In the genomic region with DNA sequence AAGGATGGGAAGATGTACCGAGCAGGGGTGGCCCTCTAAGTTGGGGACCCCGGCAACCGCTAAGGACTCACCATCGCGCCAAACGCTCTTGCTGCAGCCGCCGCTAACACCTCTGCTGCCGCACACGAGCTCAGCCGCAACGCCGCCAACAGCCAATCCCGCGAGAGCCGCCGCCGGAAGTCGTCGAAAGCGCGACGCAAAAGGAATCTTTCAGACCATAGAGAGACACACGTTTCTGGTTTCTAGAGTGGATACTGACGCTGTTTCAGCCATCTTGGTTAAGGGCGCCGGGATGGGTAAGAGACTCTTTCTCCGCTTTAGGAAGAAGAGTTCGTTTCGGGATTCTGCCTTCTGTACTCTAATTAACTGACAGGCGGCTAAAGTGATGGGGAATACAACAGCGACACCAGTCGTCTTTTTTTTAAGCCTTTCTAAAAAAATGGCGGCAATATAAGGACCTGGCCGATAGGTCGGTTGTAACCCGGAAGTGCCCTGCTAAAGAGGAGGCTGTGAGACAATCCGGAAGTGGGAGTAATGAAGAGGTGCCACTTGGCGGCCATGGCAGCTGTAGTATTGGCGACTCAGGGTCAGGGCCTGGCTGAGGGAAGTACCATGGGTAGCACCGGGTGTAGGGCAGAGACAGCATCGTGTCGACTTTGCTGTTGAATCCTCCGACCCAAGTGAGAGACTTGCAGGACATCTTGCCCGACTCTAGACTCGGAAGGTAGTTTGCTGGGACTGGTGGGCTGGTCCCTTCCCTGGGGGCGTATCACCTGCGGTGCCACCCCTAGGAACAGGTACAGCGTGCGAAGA, we compare ENCODE assay signal across 8 mouse cellular contexts. TPM values are rescaled to one million over a fixed set of nuclear protein-coding genes. Genes with fewer than 3 reads are reported as not detected.
DNase-seq lines count a peak whose midpoint lies in the region; ATAC-seq lines count a peak whose summit lies in the region.

A gene (plus strand): TSS at position 191 of the 813 bp plus-strand sequence.
A gene (minus strand): TSS at position 649 of the 813 bp plus-strand sequence.

- DNase-seq in B cell, adult 2 months, result peak; percentile 92
- peak; percentile 98 for DNase-seq in brain, adult 2 months (ENCODE audit: low read depth, low spot score)
- peak; percentile 97 for DNase-seq in heart, embryonic 10.5 days (ENCODE audit: low spot score)
- peak; percentile 93 for DNase-seq in liver
- peak; percentile 90 to 95 for DNase-seq in spleen, postnatal 4 days (ENCODE audit: low spot score in 2 of 2)

- peak within 1 kb of the TSS; percentile 99 for H3K4me3 ChIP-seq in heart, embryonic 10.5 days
- peak within 1 kb of the TSS; percentile 79 for H3K4me3 ChIP-seq in kidney, embryonic 15.5 days (replicated peaks)

- H3K9me3 ChIP-seq in heart, embryonic 10.5 days, result no peaks in the 10 kb centered on the region
- H3K9me3 ChIP-seq in kidney, embryonic 15.5 days (replicated peaks), result no peaks in the 10 kb centered on the region

- H3K27ac ChIP-seq in heart, embryonic 10.5 days, result peak within 1 kb of the TSS; percentile 98
- peak within 1 kb of the TSS; percentile 93 for H3K27ac ChIP-seq in kidney, embryonic 15.5 days

- peak within 1 kb of the TSS; percentile 94 for H3K9ac ChIP-seq in kidney, embryonic 15.5 days

- H3K4me2 ChIP-seq in kidney, embryonic 15.5 days, result peak within 1 kb of the TSS; percentile 81

- peaks cover 28% of the 10 kb centered on the region for H3K4me1 ChIP-seq in heart, embryonic 10.5 days
- peaks cover 29% of the 10 kb centered on the region for H3K4me1 ChIP-seq in kidney, embryonic 15.5 days

- ATAC-seq in erythroblast, adult 5-6 weeks (replicated peaks; ENCODE audit: low FRiP score, poor library complexity, severe bottlenecking), result peak; percentile 94
- peak; percentile 97 for ATAC-seq in kidney, embryonic 15.5 days (replicated peaks; ENCODE audit: low FRiP score)
- peak; percentile 94 for ATAC-seq in monocyte, adult 5-6 weeks (replicated peaks; ENCODE audit: insufficient number of reproducible peaks, low FRiP score, low TSS enrichment, poor library complexity, severe bottlenecking)

- under 1% methylated on average over 50 of the region's 50 CpGs for WGBS in heart, embryonic 10.5 days
- under 1% methylated on average over 50 of the region's 50 CpGs for WGBS in kidney, embryonic 15.5 days

- H3K36me3 ChIP-seq in heart, embryonic 10.5 days, result peaks cover 38% of the 10 kb centered on the region
- peaks cover 45% of the 10 kb centered on the region for H3K36me3 ChIP-seq in kidney, embryonic 15.5 days

- no peaks in the 10 kb centered on the region for H3K27me3 ChIP-seq in heart, embryonic 10.5 days (ENCODE audit: insufficient read depth, poor library complexity, severe bottlenecking)
- no peaks in the 10 kb centered on the region for H3K27me3 ChIP-seq in kidney, embryonic 15.5 days

RNA-seq across cellular contexts. Expression of the first gene that starts in this region (rescaled TPM):
- total RNA-seq in erythroblast, adult 5-6 weeks (2015; ENCODE audit: low replicate concordance), result 3.8 and 8.8 TPM in 2 replicates
- 2.9 and 6.1 TPM in 2 replicates for total RNA-seq in erythroblast, adult 5-6 weeks (2017; ENCODE audit: low replicate concordance)
- 21.6 and 24.5 TPM in 2 replicates for polyA plus RNA-seq in heart, embryonic 10.5 days (2016; fragmentation: Nextera tagmentation; extraction: Ambion mirVana)
- 28.7 and 29.0 TPM in 2 replicates for polyA plus RNA-seq in kidney, embryonic 15.5 days (2015; fragmentation: Nextera tagmentation; extraction: Ambion mirVana)
- total RNA-seq in monocyte, adult 5-6 weeks (2017), result 7.9 to 18.9 TPM (median 8.6 TPM) in 3 replicates

RNA-seq across cellular contexts. Expression of the second gene that starts in this region (rescaled TPM):
- total RNA-seq in erythroblast, adult 5-6 weeks (2015; ENCODE audit: low replicate concordance), result 13.2 and 23.4 TPM in 2 replicates
- total RNA-seq in erythroblast, adult 5-6 weeks (2017; ENCODE audit: low replicate concordance), result 5.6 and 17.7 TPM in 2 replicates
- 265 and 347 TPM in 2 replicates for polyA plus RNA-seq in heart, embryonic 10.5 days (2016; fragmentation: Nextera tagmentation; extraction: Ambion mirVana)
- 312 and 331 TPM in 2 replicates for polyA plus RNA-seq in kidney, embryonic 15.5 days (2015; fragmentation: Nextera tagmentation; extraction: Ambion mirVana)
- total RNA-seq in monocyte, adult 5-6 weeks (2017), result 27.7 to 31.5 TPM (median 30.9 TPM) in 3 replicates

Comparison
In these comparisons a context has a peak if more than half of its experiments do, and no peak if none do; other contexts are left out.
1. Peak in every context shown above with its lines: DNase-seq, ATAC-seq, H3K4me3 ChIP-seq and H3K27ac ChIP-seq.